Mouse (Mus musculus): ENCODE data around the gene Gm10718. TPM values are rescaled to one million over a fixed set of nuclear protein-coding genes. Genes with fewer than 3 reads are reported as not detected.
A peak's percentile ranks its signal among the peaks of the same experiment; 100 is the strongest.
"Not testable (repeated sequence)": the region's sequence is repeated elsewhere in the genome, so short reads cannot be mapped to it uniquely, and the experiment has no call there.

Gm10718 gene
- polyA plus RNA-seq, 1 experiment from 2014 or later = not detected

- H3K4me2 ChIP-seq (ENCODE audit: low read depth, low read length); H3K4me3 ChIP-seq (ENCODE audit: low read depth, low read length); H3K9me3 ChIP-seq (ENCODE audit: control insufficient read depth, low read length); DNase-seq (ENCODE audit: low spot score); H3K36me3 ChIP-seq (ENCODE audit: control insufficient read depth, insufficient read depth, low read length); H3K27me3 ChIP-seq (replicated peaks; ENCODE audit: control insufficient read depth, insufficient read depth, low read length); H3K9ac ChIP-seq (ENCODE audit: low read depth, low read length); H3K4me1 ChIP-seq (ENCODE audit: control insufficient read depth, insufficient read depth, low read length); H3K27ac ChIP-seq (replicated peaks; ENCODE audit: low read depth, low read length): not testable (repeated sequence)
- no CpG with 5 or more reads among the region's 5 CpGs for WGBS
- peak; percentile 50; the same call in 1 of the 2 replicates for ATAC-seq (ENCODE audit: low read depth)
These were observed 14.0 kb upstream of the Gm10718 start for GRCm38 (mm10) chr9:3009331-3009730.

GRCm38 (mm10) chr9:3012054-3012621 lies 11.2 kb upstream of the Gm10718 start:
- WGBS = 92% methylated on average over 2 of the region's 7 CpGs
- H3K4me2 ChIP-seq (ENCODE audit: low read depth, low read length); H3K27me3 ChIP-seq (replicated peaks; ENCODE audit: control insufficient read depth, insufficient read depth, low read length); H3K4me1 ChIP-seq (ENCODE audit: control insufficient read depth, insufficient read depth, low read length); DNase-seq (ENCODE audit: low spot score); ATAC-seq (ENCODE audit: low read depth); H3K4me3 ChIP-seq (ENCODE audit: low read depth, low read length); H3K9ac ChIP-seq (ENCODE audit: low read depth, low read length); H3K9me3 ChIP-seq (ENCODE audit: control insufficient read depth, low read length); H3K27ac ChIP-seq (replicated peaks; ENCODE audit: low read depth, low read length); H3K36me3 ChIP-seq (ENCODE audit: control insufficient read depth, insufficient read depth, low read length): not testable (repeated sequence)

GRCm38 (mm10) chr9:3012733-3013279 lies 10.5 kb upstream of the Gm10718 start, which contains the start of gene Gm10721:
TSS of gene Gm10721 (plus strand) at chr9:3013140.
- H3K4me2 ChIP-seq (ENCODE audit: low read depth, low read length); H3K4me3 ChIP-seq (ENCODE audit: low read depth, low read length); H3K4me1 ChIP-seq (ENCODE audit: control insufficient read depth, insufficient read depth, low read length); H3K9me3 ChIP-seq (ENCODE audit: control insufficient read depth, low read length); H3K36me3 ChIP-seq (ENCODE audit: control insufficient read depth, insufficient read depth, low read length); DNase-seq (ENCODE audit: low spot score); H3K27me3 ChIP-seq (replicated peaks; ENCODE audit: control insufficient read depth, insufficient read depth, low read length); H3K27ac ChIP-seq (replicated peaks; ENCODE audit: low read depth, low read length); H3K9ac ChIP-seq (ENCODE audit: low read depth, low read length): not testable (repeated sequence)
- WGBS = no CpG with 5 or more reads among the region's 11 CpGs
- ATAC-seq (ENCODE audit: low read depth) = peak; percentile 55; the same call in 1 of the 2 replicates

- H3K4me1 ChIP-seq (ENCODE audit: control insufficient read depth, insufficient read depth, low read length); H3K4me2 ChIP-seq (ENCODE audit: low read depth, low read length); H3K4me3 ChIP-seq (ENCODE audit: low read depth, low read length); DNase-seq (ENCODE audit: low spot score); H3K9me3 ChIP-seq (ENCODE audit: control insufficient read depth, low read length); H3K27ac ChIP-seq (replicated peaks; ENCODE audit: low read depth, low read length); H3K27me3 ChIP-seq (replicated peaks; ENCODE audit: control insufficient read depth, insufficient read depth, low read length); ATAC-seq (ENCODE audit: low read depth); H3K9ac ChIP-seq (ENCODE audit: low read depth, low read length); H3K36me3 ChIP-seq (ENCODE audit: control insufficient read depth, insufficient read depth, low read length): not testable (repeated sequence)
- WGBS = 56% methylated on average over 4 of the region's 9 CpGs
These were observed 8.0 kb upstream of the Gm10718 start, which contains the start of gene Gm10720 for GRCm38 (mm10) chr9:3015354-3015753. TSS of gene Gm10720 (plus strand) at chr9:3015654.

- not testable (repeated sequence) for H3K36me3 ChIP-seq (ENCODE audit: control insufficient read depth, insufficient read depth, low read length); H3K9me3 ChIP-seq (ENCODE audit: control insufficient read depth, low read length); H3K4me1 ChIP-seq (ENCODE audit: control insufficient read depth, insufficient read depth, low read length); H3K27ac ChIP-seq (replicated peaks; ENCODE audit: low read depth, low read length); H3K27me3 ChIP-seq (replicated peaks; ENCODE audit: control insufficient read depth, insufficient read depth, low read length); H3K4me3 ChIP-seq (ENCODE audit: low read depth, low read length); DNase-seq (ENCODE audit: low spot score); H3K4me2 ChIP-seq (ENCODE audit: low read depth, low read length); ATAC-seq (ENCODE audit: low read depth); H3K9ac ChIP-seq (ENCODE audit: low read depth, low read length)
- WGBS = 69% methylated on average over 4 of the region's 6 CpGs
These were observed 7.5 kb upstream of the Gm10718 start for GRCm38 (mm10) chr9:3015896-3016295.

GRCm38 (mm10) chr9:3017108-3017507 lies 6.2 kb upstream of the Gm10718 start, which contains the start of gene Gm10719:
TSS of gene Gm10719 (plus strand) at chr9:3017408.
- DNase-seq (ENCODE audit: low spot score); H3K4me3 ChIP-seq (ENCODE audit: low read depth, low read length); H3K4me2 ChIP-seq (ENCODE audit: low read depth, low read length); H3K9ac ChIP-seq (ENCODE audit: low read depth, low read length); H3K36me3 ChIP-seq (ENCODE audit: control insufficient read depth, insufficient read depth, low read length); H3K27me3 ChIP-seq (replicated peaks; ENCODE audit: control insufficient read depth, insufficient read depth, low read length); ATAC-seq (ENCODE audit: low read depth); H3K27ac ChIP-seq (replicated peaks; ENCODE audit: low read depth, low read length); H3K4me1 ChIP-seq (ENCODE audit: control insufficient read depth, insufficient read depth, low read length); H3K9me3 ChIP-seq (ENCODE audit: control insufficient read depth, low read length): not testable (repeated sequence)
- 75% methylated on average over 1 of the region's 9 CpGs for WGBS

- not testable (repeated sequence) for H3K4me1 ChIP-seq (ENCODE audit: control insufficient read depth, insufficient read depth, low read length); H3K9ac ChIP-seq (ENCODE audit: low read depth, low read length); H3K4me3 ChIP-seq (ENCODE audit: low read depth, low read length); DNase-seq (ENCODE audit: low spot score); H3K27ac ChIP-seq (replicated peaks; ENCODE audit: low read depth, low read length); H3K4me2 ChIP-seq (ENCODE audit: low read depth, low read length); H3K9me3 ChIP-seq (ENCODE audit: control insufficient read depth, low read length); H3K36me3 ChIP-seq (ENCODE audit: control insufficient read depth, insufficient read depth, low read length); ATAC-seq (ENCODE audit: low read depth); H3K27me3 ChIP-seq (replicated peaks; ENCODE audit: control insufficient read depth, insufficient read depth, low read length)
- WGBS = 65% methylated on average over 9 of the region's 9 CpGs
These were observed 4.4 kb upstream of the Gm10718 start for GRCm38 (mm10) chr9:3018944-3019343.

GRCm38 (mm10) chr9:3019835-3020727 lies 3.3 kb upstream of the Gm10718 start:
- not testable (repeated sequence) for H3K27me3 ChIP-seq (replicated peaks; ENCODE audit: control insufficient read depth, insufficient read depth, low read length); ATAC-seq (ENCODE audit: low read depth); H3K36me3 ChIP-seq (ENCODE audit: control insufficient read depth, insufficient read depth, low read length); H3K4me1 ChIP-seq (ENCODE audit: control insufficient read depth, insufficient read depth, low read length); DNase-seq (ENCODE audit: low spot score); H3K27ac ChIP-seq (replicated peaks; ENCODE audit: low read depth, low read length); H3K4me3 ChIP-seq (ENCODE audit: low read depth, low read length); H3K4me2 ChIP-seq (ENCODE audit: low read depth, low read length); H3K9me3 ChIP-seq (ENCODE audit: control insufficient read depth, low read length); H3K9ac ChIP-seq (ENCODE audit: low read depth, low read length)
- 76% methylated on average over 11 of the region's 19 CpGs for WGBS
